In genomic region chr4:57813576-57813945, GRCm38 (mm10) we compare ENCODE assay signal across 9 mouse cellular contexts.
DNase-seq lines count a peak whose midpoint lies in the region; ATAC-seq and TF ChIP-seq lines count a peak whose summit lies in the region.
"Had no signal": no experiment of that assay in that cellular context is flagged by ENCODE, and none has a peak within 500 bp of the region (broad histone marks: within the 10 kb centered on the region; RNA-seq: fewer than 3 reads in every experiment).

No protein-coding gene starts in this region.

- peak overlapping the region; percentile 4; the same call in 1 of the 2 replicates for H3K4me2 ChIP-seq in heart, embryonic 11.5 days
- H3K4me2 ChIP-seq in liver, postnatal 0 days (ENCODE audit: low read depth, low read length) = no peak overlapping the region
- no peak overlapping the region for H3K4me2 ChIP-seq in forebrain, embryonic 13.5 days

- WGBS in heart, embryonic 11.5 days (ENCODE audit: insufficient replicate concordance) = 76% methylated on average over 4 of the region's 4 CpGs
- 45% methylated on average over 4 of the region's 4 CpGs for WGBS in lung, adult 2 months
- 37% methylated on average over 4 of the region's 4 CpGs for WGBS in liver, postnatal 0 days (ENCODE audit: insufficient replicate concordance)
- 88% methylated on average over 4 of the region's 4 CpGs for WGBS in forebrain, embryonic 13.5 days

- TF ChIP-seq EP300 in liver, postnatal 0 days (IDR thresholded peaks at IDR 0.05; ENCODE audit: low read depth) = no peak

- no peak for DNase-seq in heart, adult 9 months (ENCODE audit: low spot score in 2 of 2)
- peak; percentile 59 for DNase-seq in lung, postnatal 25 days (ENCODE audit: low spot score)
- no peak for DNase-seq in lung, adult 2 months
- DNase-seq in liver, postnatal 0 days = no peak
- peak; percentile 74 for DNase-seq in thymus, postnatal 25 days
- DNase-seq in MN1 (ENCODE audit: low spot score) = no peak

- ATAC-seq in heart, embryonic 11.5 days (replicated peaks; ENCODE audit: insufficient number of reproducible peaks, low FRiP score, low TSS enrichment) = no peak
- peak; percentile 11; the same call in 1 of the 2 replicates for ATAC-seq in liver, postnatal 0 days
- ATAC-seq in forebrain, embryonic 13.5 days = no peak

- no peak for TF ChIP-seq CTCF in lung, adult 2 months (IDR thresholded peaks at IDR 0.05; ENCODE audit: insufficient read depth, low read length)
- no peak for TF ChIP-seq CTCF in liver, postnatal 0 days (IDR thresholded peaks at IDR 0.05; ENCODE audit: low read depth)

- no peaks in the 10 kb centered on the region for H3K9me3 ChIP-seq in heart, embryonic 11.5 days (replicated peaks; ENCODE audit: control insufficient read depth, low read length)
- H3K9me3 ChIP-seq in liver, postnatal 0 days (ENCODE audit: low read length) = no peaks in the 10 kb centered on the region
- no peaks in the 10 kb centered on the region for H3K9me3 ChIP-seq in forebrain, embryonic 13.5 days (replicated peaks)

- H3K27ac ChIP-seq in heart, embryonic 11.5 days (ENCODE audit: low read depth, low read length) = peak overlapping the region; percentile 87
- H3K27ac ChIP-seq in liver, postnatal 0 days (ENCODE audit: low read depth) = peak overlapping the region; percentile 72
- no peak overlapping the region for H3K27ac ChIP-seq in forebrain, embryonic 13.5 days
- H3K27ac ChIP-seq: liver, embryonic 14.5 days had no signal

- no peak for TF ChIP-seq POLR2A in lung, adult 2 months (IDR thresholded peaks at IDR 0.05; ENCODE audit: borderline replicate concordance, extremely low read depth, low read depth, low read length)

- no peak overlapping the region for H3K9ac ChIP-seq in heart, embryonic 11.5 days (ENCODE audit: low read depth, low read length)
- no peak overlapping the region for H3K9ac ChIP-seq in liver, postnatal 0 days (replicated peaks)
- H3K9ac ChIP-seq in forebrain, embryonic 13.5 days = no peak overlapping the region
- H3K9ac ChIP-seq: liver, embryonic 14.5 days had no signal

- no peaks in the 10 kb centered on the region for H3K36me3 ChIP-seq in heart, embryonic 11.5 days (ENCODE audit: control insufficient read depth, insufficient read depth, low read length)
- no peaks in the 10 kb centered on the region for H3K36me3 ChIP-seq in liver, postnatal 0 days (replicated peaks; ENCODE audit: insufficient read depth, low read length)
- H3K36me3 ChIP-seq in forebrain, embryonic 13.5 days (ENCODE audit: poor library complexity, severe bottlenecking) = no peaks in the 10 kb centered on the region

- no peaks in the 10 kb centered on the region for H3K27me3 ChIP-seq in heart, embryonic 11.5 days (ENCODE audit: control insufficient read depth, insufficient read depth, low read length)
- H3K27me3 ChIP-seq in liver, postnatal 0 days (ENCODE audit: insufficient read depth, low read length) = no peaks in the 10 kb centered on the region
- no peaks in the 10 kb centered on the region for H3K27me3 ChIP-seq in forebrain, embryonic 13.5 days

- H3K4me3 ChIP-seq in heart, embryonic 11.5 days (ENCODE audit: low read depth, low read length) = no peak overlapping the region
- H3K4me3 ChIP-seq in lung, adult 2 months (replicated peaks; ENCODE audit: extremely low read depth, low read depth, low read length) = no peak overlapping the region
- H3K4me3 ChIP-seq in liver, postnatal 0 days (ENCODE audit: low read depth, low read length) = no peak overlapping the region
- no peak overlapping the region for H3K4me3 ChIP-seq in forebrain, embryonic 13.5 days

- peaks cover 16% of the 10 kb centered on the region for H3K4me1 ChIP-seq in heart, embryonic 11.5 days (ENCODE audit: control insufficient read depth, insufficient read depth, low read length)
- peaks cover 6% of the 10 kb centered on the region; the same call in 1 of the 2 replicates for H3K4me1 ChIP-seq in lung, adult 2 months (ENCODE audit: control insufficient read depth, insufficient read depth, low read length)
- H3K4me1 ChIP-seq in liver, postnatal 0 days (ENCODE audit: insufficient read depth) = peaks cover 5% of the 10 kb centered on the region
- no peaks in the 10 kb centered on the region for H3K4me1 ChIP-seq in forebrain, embryonic 13.5 days

Comparison
In these comparisons a context has a peak if more than half of its experiments do, and no peak if none do; other contexts are left out.
1. DNase-seq: peak in lung, postnatal 25 days (single experiment) and thymus, postnatal 25 days (single experiment); none in heart, adult 9 months (0 of 2), lung, adult 2 months (single experiment), liver, postnatal 0 days (single experiment) and MN1 (single experiment).